Mouse (Mus musculus): ENCODE measurements around the gene Lrch1.

Lrch1 gene

GRCm38 (mm10) chr14:74922039-74922736 is 25.5 kb downstream of the Lrch1 start:
- DNase-seq (ENCODE audit: low spot score): no peak

GRCm38 (mm10) chr14:74921471-74921870 is 26.2 kb downstream of the Lrch1 start:
- DNase-seq (ENCODE audit: low spot score): no peak

GRCm38 (mm10) chr14:74919132-74919531 is 28.5 kb downstream of the Lrch1 start:
- DNase-seq (ENCODE audit: low spot score): no peak

GRCm38 (mm10) chr14:74918521-74919103 is 29.1 kb downstream of the Lrch1 start:
- DNase-seq (ENCODE audit: low spot score): no peak

GRCm38 (mm10) chr14:74917504-74918124 is 30.1 kb downstream of the Lrch1 start:
- DNase-seq (ENCODE audit: low spot score): no peak

GRCm38 (mm10) chr14:74916691-74917090 is 31.0 kb downstream of the Lrch1 start:
- DNase-seq (ENCODE audit: low spot score): no peak

GRCm38 (mm10) chr14:74916075-74916474 is 31.6 kb downstream of the Lrch1 start:
- DNase-seq (ENCODE audit: low spot score): no peak

- no peak for DNase-seq (ENCODE audit: low spot score)
Observed at GRCm38 (mm10) chr14:74915658-74916057, 32.0 kb downstream of the Lrch1 start.

- no peak for DNase-seq (ENCODE audit: low spot score)
Observed at GRCm38 (mm10) chr14:74915025-74915424, 32.7 kb downstream of the Lrch1 start.

GRCm38 (mm10) chr14:74913381-74914230 is 34.1 kb downstream of the Lrch1 start:
- no peak for DNase-seq (ENCODE audit: low spot score)

GRCm38 (mm10) chr14:74910363-74910762 is 37.3 kb downstream of the Lrch1 start:
- peak; percentile 49 for DNase-seq (ENCODE audit: low spot score)

GRCm38 (mm10) chr14:74909021-74909420 is 38.7 kb downstream of the Lrch1 start:
- no peak for DNase-seq (ENCODE audit: low spot score)

GRCm38 (mm10) chr14:74908250-74908649 is 39.4 kb downstream of the Lrch1 start:
- no peak for DNase-seq (ENCODE audit: low spot score)

GRCm38 (mm10) chr14:74907706-74908105 is 40.0 kb downstream of the Lrch1 start:
- no peak for DNase-seq (ENCODE audit: low spot score)

- DNase-seq (ENCODE audit: low spot score): no peak
Observed at GRCm38 (mm10) chr14:74905990-74906389, 41.7 kb downstream of the Lrch1 start.

GRCm38 (mm10) chr14:74904442-74904841 is 43.2 kb downstream of the Lrch1 start:
- no peak for DNase-seq (ENCODE audit: low spot score)

- no peak for DNase-seq (ENCODE audit: low spot score)
Observed at GRCm38 (mm10) chr14:74903047-74903446, 44.6 kb downstream of the Lrch1 start.

GRCm38 (mm10) chr14:74900705-74901369 is 46.8 kb downstream of the Lrch1 start:
- DNase-seq (ENCODE audit: low spot score): no peak

GRCm38 (mm10) chr14:74899953-74900704 is 47.5 kb downstream of the Lrch1 start:
- no peak for DNase-seq (ENCODE audit: low spot score)

- DNase-seq (ENCODE audit: low spot score): no peak
Observed at GRCm38 (mm10) chr14:74898939-74899338, 48.7 kb downstream of the Lrch1 start.

GRCm38 (mm10) chr14:74893693-74894092 is 54.0 kb downstream of the Lrch1 start:
- DNase-seq (ENCODE audit: low spot score): no peak
